Mouse (Mus musculus): ENCODE data around the gene Tbc1d10b. TPM values are rescaled to one million over a fixed set of nuclear protein-coding genes. Genes with fewer than 3 reads are reported as not detected.
A peak's percentile ranks its signal among the peaks of the same experiment; 100 is the strongest.

Gene Tbc1d10b
- polyA plus RNA-seq, 1 experiment from 2014 or later = 12.1 TPM

DNA sequence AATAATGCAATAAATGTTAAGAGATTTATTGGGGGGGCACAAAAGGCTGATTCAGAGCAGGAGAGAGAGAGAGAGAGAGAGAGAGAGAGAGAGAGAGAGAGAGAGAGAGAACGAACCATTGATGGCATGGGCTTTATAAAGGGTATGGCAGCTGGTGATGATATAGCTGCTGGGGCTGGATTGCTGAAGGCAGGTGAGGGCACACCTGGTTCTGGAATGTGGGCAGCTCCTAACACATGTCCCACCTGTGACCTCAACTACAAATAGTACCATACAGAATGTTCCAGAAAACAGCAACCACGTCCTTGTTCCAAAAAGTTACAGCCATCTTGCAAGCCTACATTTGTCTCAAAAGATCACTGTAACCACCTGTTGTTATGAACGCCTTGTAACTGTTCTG lies 23.1 kb upstream of the Tbc1d10b start:
- TF ChIP-seq EP300 (optimal IDR thresholded peaks at IDR 0.05) (no peak), CTCF (IDR thresholded peaks at IDR 0.05; ENCODE audit: low read depth) (no peak)

DNA sequence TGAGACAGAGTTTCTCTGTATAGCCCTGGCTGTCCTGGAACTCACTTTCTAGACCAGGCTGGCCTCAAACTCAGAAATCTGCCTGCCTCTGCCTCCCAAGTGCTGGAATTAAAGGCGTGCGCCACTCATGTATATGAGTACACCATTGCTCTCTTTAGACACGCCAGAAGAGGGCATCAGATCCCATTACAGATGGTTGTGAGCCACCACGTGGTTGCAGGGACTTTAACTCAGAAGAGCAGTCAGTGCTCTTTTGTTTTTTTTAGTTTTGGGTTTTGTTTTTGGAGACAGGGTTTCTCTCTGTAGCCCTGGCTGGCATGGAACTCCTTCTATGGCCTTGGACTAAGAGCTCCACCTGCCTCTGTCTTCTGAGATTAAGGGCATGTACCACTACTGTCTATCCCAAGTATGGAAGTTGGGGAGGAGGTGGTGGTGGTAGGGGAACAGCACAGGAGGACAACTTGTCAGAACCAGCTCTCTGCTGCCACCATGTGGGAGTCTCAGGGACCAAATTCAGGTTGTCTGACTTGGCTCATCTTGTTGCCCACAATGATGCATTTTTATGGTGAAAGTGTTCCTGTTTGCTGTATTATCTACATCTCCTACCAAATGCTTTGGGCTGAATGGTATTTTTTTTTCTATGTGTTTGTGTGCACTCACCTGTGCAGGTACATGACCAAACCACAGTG lies 20.5 kb upstream of the Tbc1d10b start:
- H3K36me3 ChIP-seq (ENCODE audit: control insufficient read depth, insufficient read depth, low read length) = 0 out of 2 replicates have a peak, but pooled peaks cover 2% of the 10 kb centered on the region
- H3K9ac ChIP-seq (ENCODE audit: low read length) = no peak overlapping the region
- no peak for TF ChIP-seq EP300 (optimal IDR thresholded peaks at IDR 0.05)
- peak; percentile 86 for TF ChIP-seq CTCF (IDR thresholded peaks at IDR 0.05; ENCODE audit: low read depth)
- no peak overlapping the region for H3K4me3 ChIP-seq (ENCODE audit: low read depth, low read length)
- no peak overlapping the region for H3K27ac ChIP-seq (replicated peaks)
- peak; percentile 86 for DNase-seq (ENCODE audit: low spot score)
- WGBS = 63% methylated on average over 4 of the region's 4 CpGs
- H3K9me3 ChIP-seq (ENCODE audit: control insufficient read depth, low read length) = no peaks in the 10 kb centered on the region
- no peak for ATAC-seq (ENCODE audit: low FRiP score, low TSS enrichment)
- H3K4me2 ChIP-seq (replicated peaks; ENCODE audit: low read depth) = no peak overlapping the region
- no peaks in the 10 kb centered on the region for H3K4me1 ChIP-seq (replicated peaks; ENCODE audit: control insufficient read depth, insufficient read depth)
- H3K27me3 ChIP-seq (ENCODE audit: control insufficient read depth, insufficient read depth, low read length) = no peaks in the 10 kb centered on the region

More for the DNA sequence above, 23.1 kb upstream of the Tbc1d10b start:
- DNase-seq (ENCODE audit: low spot score) = no peak
- Histone ChIP-seq H3K9me3 (ENCODE audit: control insufficient read depth, low read length) (no peaks in the 10 kb centered on the region), H3K27me3 (ENCODE audit: control insufficient read depth, insufficient read depth, low read length) (no peaks in the 10 kb centered on the region), H3K4me3 (ENCODE audit: low read depth, low read length) (peak overlapping the region; percentile 80), H3K36me3 (ENCODE audit: control insufficient read depth, insufficient read depth, low read length) (peaks cover 12% of the 10 kb centered on the region), H3K9ac (ENCODE audit: low read length) (no peak overlapping the region), H3K4me1 (replicated peaks; ENCODE audit: control insufficient read depth, insufficient read depth) (no peaks in the 10 kb centered on the region), H3K4me2 (replicated peaks; ENCODE audit: low read depth) (peak overlapping the region; percentile 79), H3K27ac (replicated peaks) (peak overlapping the region; percentile 96)
- 46% methylated on average over 3 of the region's 3 CpGs for WGBS
- no peak for ATAC-seq (ENCODE audit: low FRiP score, low TSS enrichment)

DNA sequence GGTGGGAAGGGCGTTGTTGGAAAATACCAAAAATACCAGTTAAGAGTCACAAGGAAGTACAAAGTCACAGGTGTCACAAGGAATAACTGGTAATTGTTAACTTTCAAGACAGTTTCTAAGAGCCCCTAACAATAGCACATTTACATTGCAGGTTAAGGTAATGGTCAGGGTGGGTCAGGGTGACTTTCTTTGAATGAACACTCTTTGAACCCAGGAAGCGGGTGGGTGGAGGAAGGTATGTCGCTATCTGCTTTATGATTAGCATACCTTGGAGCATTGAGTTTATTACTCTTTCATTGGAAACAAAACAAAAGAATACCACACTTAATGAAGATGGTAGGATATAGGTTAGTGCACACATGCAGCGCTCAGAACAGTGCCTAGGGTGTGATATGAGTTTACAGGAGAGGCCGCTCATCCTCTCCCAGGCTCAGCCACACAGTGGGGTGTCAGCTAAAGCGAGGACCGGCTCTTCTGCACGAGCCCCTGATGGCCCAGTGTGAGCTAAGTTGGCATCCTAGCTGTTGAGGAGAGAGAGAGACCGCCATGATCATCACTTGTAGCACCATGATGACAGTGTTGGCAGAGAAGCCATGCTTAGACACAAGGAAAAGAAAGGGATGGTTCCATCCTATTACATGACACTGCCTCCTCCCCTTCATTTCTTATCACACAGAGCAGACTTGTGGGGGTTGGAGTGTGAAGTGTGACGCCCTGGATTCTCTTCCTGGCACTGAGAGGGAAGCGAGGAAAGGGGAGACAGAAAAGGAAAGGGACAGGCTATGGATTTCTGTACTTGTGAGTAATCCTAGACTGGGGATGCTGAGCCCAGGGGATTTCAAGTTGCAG lies 17.1 kb upstream of the Tbc1d10b start:
- Histone ChIP-seq H3K36me3 (ENCODE audit: control insufficient read depth, insufficient read depth, low read length) (0 out of 2 replicates have a peak, but pooled peaks cover 2% of the 10 kb centered on the region), H3K9ac (ENCODE audit: low read length) (no peak overlapping the region), H3K4me1 (replicated peaks; ENCODE audit: control insufficient read depth, insufficient read depth) (no peaks in the 10 kb centered on the region), H3K9me3 (ENCODE audit: control insufficient read depth, low read length) (no peaks in the 10 kb centered on the region), H3K4me2 (replicated peaks; ENCODE audit: low read depth) (no peak overlapping the region), H3K4me3 (ENCODE audit: low read depth, low read length) (no peak overlapping the region), H3K27me3 (ENCODE audit: control insufficient read depth, insufficient read depth, low read length) (no peaks in the 10 kb centered on the region), H3K27ac (replicated peaks) (no peak overlapping the region)
- DNase-seq (ENCODE audit: low spot score) (no peak), ATAC-seq (ENCODE audit: low FRiP score, low TSS enrichment) (no peak)
- TF ChIP-seq CTCF (IDR thresholded peaks at IDR 0.05; ENCODE audit: low read depth) = no peak
- TF ChIP-seq EP300 (optimal IDR thresholded peaks at IDR 0.05) = no peak
- 76% methylated on average over 11 of the region's 11 CpGs for WGBS

DNA sequence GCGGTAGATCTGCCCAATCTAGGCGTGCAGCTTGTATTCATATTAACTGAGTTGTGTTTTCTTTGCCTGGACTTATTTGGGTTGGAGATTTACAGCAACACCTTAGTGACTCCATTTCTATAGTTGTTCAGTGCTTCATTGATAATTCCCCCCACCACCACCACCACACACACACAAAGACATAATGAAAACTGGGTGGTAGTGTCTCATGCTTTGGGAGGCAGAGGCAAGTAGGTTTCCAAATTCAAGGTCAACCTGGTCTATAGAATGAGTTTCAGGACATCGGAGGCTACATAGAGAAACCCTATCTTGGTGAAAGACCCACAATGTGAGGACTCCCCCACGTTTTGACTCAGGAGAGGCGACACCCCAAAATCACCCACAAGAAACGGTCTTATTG lies 16.3 kb upstream of the Tbc1d10b start:
- TF ChIP-seq EP300 (optimal IDR thresholded peaks at IDR 0.05) = no peak
- no peak for TF ChIP-seq CTCF (IDR thresholded peaks at IDR 0.05; ENCODE audit: low read depth)
- DNase-seq (ENCODE audit: low spot score) = no peak
- H3K27me3 ChIP-seq (ENCODE audit: control insufficient read depth, insufficient read depth, low read length) = no peaks in the 10 kb centered on the region
- H3K36me3 ChIP-seq (ENCODE audit: control insufficient read depth, insufficient read depth, low read length) = no peaks in the 10 kb centered on the region
- no peak for ATAC-seq (ENCODE audit: low FRiP score, low TSS enrichment)
- no peak overlapping the region for H3K9ac ChIP-seq (ENCODE audit: low read length)
- 86% methylated on average over 6 of the region's 6 CpGs for WGBS
- H3K4me2 ChIP-seq (replicated peaks; ENCODE audit: low read depth) = no peak overlapping the region
- H3K4me1 ChIP-seq (replicated peaks; ENCODE audit: control insufficient read depth, insufficient read depth) = no peaks in the 10 kb centered on the region
- no peaks in the 10 kb centered on the region for H3K9me3 ChIP-seq (ENCODE audit: control insufficient read depth, low read length)
- no peak overlapping the region for H3K27ac ChIP-seq (replicated peaks)
- no peak overlapping the region for H3K4me3 ChIP-seq (ENCODE audit: low read depth, low read length)

DNA sequence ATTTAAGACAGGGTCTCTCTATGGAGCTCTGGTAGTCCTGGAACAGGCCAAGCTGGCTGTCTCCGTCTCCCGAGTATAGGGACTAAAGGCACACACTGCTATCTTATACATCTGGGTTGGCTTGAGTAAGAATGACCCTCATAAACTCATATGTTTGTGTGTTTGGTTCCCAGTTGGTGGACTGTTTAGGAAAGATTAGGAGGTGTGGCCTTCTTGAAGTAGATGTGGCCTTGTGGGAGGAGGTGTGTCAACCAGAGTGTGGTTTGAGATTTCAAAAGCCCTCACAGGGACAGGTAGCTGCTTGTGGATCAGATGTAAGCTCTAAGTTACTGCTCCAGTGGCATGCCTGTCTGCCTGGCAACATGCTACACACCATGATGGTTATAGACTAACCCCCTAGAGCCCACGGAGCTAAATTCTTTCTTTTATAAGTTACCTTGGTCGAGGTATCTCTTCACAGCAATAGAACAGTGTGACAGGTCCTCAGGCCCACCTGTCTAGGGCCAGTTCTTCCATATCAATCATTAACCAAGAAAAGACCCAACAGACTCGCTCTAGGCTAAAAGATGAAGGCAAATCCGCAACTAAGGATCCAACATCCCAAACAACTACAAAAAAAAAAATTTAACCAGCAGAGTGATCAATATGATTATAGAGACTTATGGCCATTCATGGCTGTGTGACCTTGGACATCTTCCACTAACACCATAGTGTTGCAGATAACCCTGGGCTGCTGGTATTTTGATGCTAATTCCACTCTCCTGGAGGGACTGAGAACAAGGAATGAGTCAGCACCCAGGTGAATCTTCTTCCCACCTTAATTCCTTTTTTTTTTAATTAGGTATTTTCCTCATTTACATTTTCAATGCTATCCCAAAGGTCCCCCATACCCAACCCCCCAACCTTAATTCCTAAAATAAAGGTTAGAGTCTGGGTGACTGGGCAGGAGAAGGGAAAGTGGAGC lies 15.5 kb upstream of the Tbc1d10b start:
- Histone ChIP-seq H3K27ac (replicated peaks) (no peak overlapping the region), H3K9ac (ENCODE audit: low read length) (no peak overlapping the region), H3K4me2 (replicated peaks; ENCODE audit: low read depth) (no peak overlapping the region), H3K36me3 (ENCODE audit: control insufficient read depth, insufficient read depth, low read length) (no peaks in the 10 kb centered on the region), H3K27me3 (ENCODE audit: control insufficient read depth, insufficient read depth, low read length) (no peaks in the 10 kb centered on the region), H3K4me3 (ENCODE audit: low read depth, low read length) (no peak overlapping the region), H3K4me1 (replicated peaks; ENCODE audit: control insufficient read depth, insufficient read depth) (no peaks in the 10 kb centered on the region), H3K9me3 (ENCODE audit: control insufficient read depth, low read length) (no peaks in the 10 kb centered on the region)
- DNase-seq (ENCODE audit: low spot score) = no peak
- 79% methylated on average over 6 of the region's 6 CpGs for WGBS
- TF ChIP-seq EP300 (optimal IDR thresholded peaks at IDR 0.05) (no peak), CTCF (IDR thresholded peaks at IDR 0.05; ENCODE audit: low read depth) (no peak)
- ATAC-seq (ENCODE audit: low FRiP score, low TSS enrichment) = no peak

Measured in stomach, postnatal 0 days (tissue).